8 mouse cellular contexts compared by ENCODE assay signal in the genomic region with DNA sequence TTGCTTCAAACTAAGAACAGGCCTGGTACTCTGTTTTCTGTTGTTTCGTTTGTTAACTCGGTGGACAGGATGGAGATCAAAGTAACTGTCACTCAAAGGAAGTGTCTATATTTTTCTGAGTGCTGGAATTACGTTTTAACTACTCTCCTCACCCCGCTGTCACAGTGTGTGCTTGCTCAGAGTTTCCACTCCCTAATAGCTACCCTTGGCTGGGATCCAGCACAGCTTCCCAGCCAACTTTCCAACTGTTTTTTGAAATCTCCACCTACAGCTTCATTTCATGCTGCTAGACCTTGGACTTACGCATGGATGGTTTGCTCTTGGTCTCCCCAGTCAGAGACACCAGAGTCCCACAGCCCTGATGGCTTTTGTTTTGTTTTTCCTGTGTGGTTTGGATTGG.
A peak's percentile ranks its signal among the peaks of the same experiment; 100 is the strongest.
DNase-seq lines count a peak whose midpoint lies in the region; ATAC-seq lines count a peak whose summit lies in the region.

No protein-coding gene starts in this region.

- H3K9me3 ChIP-seq in hindbrain, embryonic 16.5 days (ENCODE audit: control insufficient read depth, low read length): no peaks in the 10 kb centered on the region
- H3K9me3 ChIP-seq in hindbrain, embryonic 10.5 days: no peaks in the 10 kb centered on the region

- no peak overlapping the region for H3K27ac ChIP-seq in hindbrain, embryonic 16.5 days (ENCODE audit: low read depth, low read length)
- no peak overlapping the region for H3K27ac ChIP-seq in hindbrain, embryonic 10.5 days

- H3K27me3 ChIP-seq in hindbrain, embryonic 16.5 days (replicated peaks; ENCODE audit: control insufficient read depth, insufficient read depth, low read length): no peaks in the 10 kb centered on the region
- no peaks in the 10 kb centered on the region for H3K27me3 ChIP-seq in hindbrain, embryonic 10.5 days (ENCODE audit: insufficient read depth, poor library complexity, severe bottlenecking)

- no peak overlapping the region for H3K9ac ChIP-seq in hindbrain, embryonic 16.5 days (ENCODE audit: low read depth, low read length)

- H3K4me3 ChIP-seq in hindbrain, embryonic 16.5 days (ENCODE audit: low read length): no peak overlapping the region
- no peak overlapping the region for H3K4me3 ChIP-seq in hindbrain, embryonic 10.5 days

- 44% methylated on average over 5 of the region's 5 CpGs for WGBS in hindbrain, embryonic 16.5 days
- 75% methylated on average over 5 of the region's 5 CpGs for WGBS in hindbrain, embryonic 10.5 days

- no peaks in the 10 kb centered on the region for H3K36me3 ChIP-seq in hindbrain, embryonic 16.5 days (ENCODE audit: control insufficient read depth, insufficient read depth, low read length)
- no peaks in the 10 kb centered on the region for H3K36me3 ChIP-seq in hindbrain, embryonic 10.5 days

- peak; percentile 60 for ATAC-seq in hindbrain, embryonic 16.5 days

- H3K4me2 ChIP-seq in hindbrain, embryonic 16.5 days (ENCODE audit: low read length): no peak overlapping the region

- no peak for DNase-seq in hindbrain, embryonic 10.5 days (ENCODE audit: low spot score)
- peak; percentile 64 to 65 for DNase-seq in adrenal gland, postnatal 36 days
- peak; percentile 87 for DNase-seq in heart, adult 8-10 months (ENCODE audit: low spot score)
- DNase-seq in kidney, postnatal 10 days: peak; percentile 88
- peak; percentile 84 for DNase-seq in lung, postnatal 10 days
- DNase-seq in spleen, postnatal 10 days (ENCODE audit: low spot score in 2 of 2): no peak
- no peak for DNase-seq in cerebellum, adult 11-12 months

- H3K4me1 ChIP-seq in hindbrain, embryonic 16.5 days (ENCODE audit: control insufficient read depth, insufficient read depth, low read depth, low read length): no peaks in the 10 kb centered on the region
- H3K4me1 ChIP-seq in hindbrain, embryonic 10.5 days (replicated peaks): no peaks in the 10 kb centered on the region; the same call in 1 of the 2 replicates

Comparison
In these comparisons a context has a peak if more than half of its experiments do, and no peak if none do; other contexts are left out.
1. DNase-seq: peak in adrenal gland, postnatal 36 days (2 of 2), heart, adult 8-10 months (single experiment), kidney, postnatal 10 days (single experiment) and lung, postnatal 10 days (single experiment); none in hindbrain, embryonic 10.5 days (single experiment), spleen, postnatal 10 days (0 of 2) and cerebellum, adult 11-12 months (single experiment).